Mouse (Mus musculus) left cerebral cortex, postnatal 14 days (tissue): ENCODE data around the gene 4930467E23Rik. TPM values are rescaled to one million over a fixed set of nuclear protein-coding genes. Genes with fewer than 3 reads are reported as not detected.
"Not testable (repeated sequence)": the region's sequence is repeated elsewhere in the genome, so short reads cannot be mapped to it uniquely, and the experiment has no call there.

Experiments used
- DNase-seq, 2 experiments: peaks; one replicate each; pipeline ENCODE4 v3.0.0; 2021 to 2022; ENCODE audit warnings: low spot score in 2 of 2, mixed read lengths in 1 of 2
- intact Hi-C: fragments of 180-260 bp; cut with DNase I; formaldehyde crosslinking; loops from one replicate; pipeline ENCODE4 v1.15.1; 2025
- long read RNA-seq, 2 experiments: library from polyadenylated mRNA; stranded (forward); transcript quantifications; one replicate each; pipeline ENCODE4 v2.0.0; 2021
- total RNA-seq, 2 experiments: library from RNA; stranded (reverse); gene quantifications; 2 replicates each; pipeline ENCODE4 v1.2.3; 2021

4930467E23Rik gene
- total RNA-seq, result under 1 TPM; 0.23 to 0.51 TPM
- long read RNA-seq, experiment 1, result 0 reads
- long read RNA-seq, experiment 2, result 0 reads

- intact Hi-C loops, DNase-seq: not testable (repeated sequence)
Measured at GRCm38 (mm10) chr8:19729276-19729675, at the start of gene 4930467E23Rik. Gene 4930467E23Rik (plus strand): TSS chr8:19729576.

GRCm38 (mm10) chr8:19682311-19682710, 47.1 kb upstream of the 4930467E23Rik start:
- DNase-seq, intact Hi-C loops: not testable (repeated sequence)

- not testable (repeated sequence) for DNase-seq
Measured at GRCm38 (mm10) chr8:19685476-19685875, 43.9 kb upstream of the 4930467E23Rik start.

GRCm38 (mm10) chr8:19688802-19689525, 40.4 kb upstream of the 4930467E23Rik start:
- intact Hi-C loops, DNase-seq: not testable (repeated sequence)

More at GRCm38 (mm10) chr8:19685476-19685875, 43.9 kb upstream of the 4930467E23Rik start:
- intact Hi-C loops, result not testable (repeated sequence)

- intact Hi-C loops, DNase-seq: not testable (repeated sequence)
Measured at GRCm38 (mm10) chr8:19689745-19690144, 39.6 kb upstream of the 4930467E23Rik start.

GRCm38 (mm10) chr8:19691421-19691820, 38.0 kb upstream of the 4930467E23Rik start:
- intact Hi-C loops, DNase-seq: not testable (repeated sequence)

GRCm38 (mm10) chr8:19697497-19698077, 31.8 kb upstream of the 4930467E23Rik start:
- DNase-seq, intact Hi-C loops: not testable (repeated sequence)

- DNase-seq, intact Hi-C loops: not testable (repeated sequence)
Measured at GRCm38 (mm10) chr8:19698123-19698522, 31.3 kb upstream of the 4930467E23Rik start.

- DNase-seq, result peak in 1 of 2 experiments; percentile 58
- intact Hi-C loops, result not testable (repeated sequence)
Measured at GRCm38 (mm10) chr8:19698722-19699121, 30.7 kb upstream of the 4930467E23Rik start.

GRCm38 (mm10) chr8:19701326-19701725, 28.1 kb upstream of the 4930467E23Rik start:
- DNase-seq, intact Hi-C loops: not testable (repeated sequence)

GRCm38 (mm10) chr8:19702276-19702675, 27.1 kb upstream of the 4930467E23Rik start:
- DNase-seq, intact Hi-C loops: not testable (repeated sequence)

GRCm38 (mm10) chr8:19702972-19703709, 26.2 kb upstream of the 4930467E23Rik start:
- intact Hi-C loops, result not testable (repeated sequence)
- DNase-seq, result peak; percentile 97 to 99

- intact Hi-C loops, result not testable (repeated sequence)
Measured at GRCm38 (mm10) chr8:19703906-19704305, 25.5 kb upstream of the 4930467E23Rik start.

GRCm38 (mm10) chr8:19704441-19705215, 24.7 kb upstream of the 4930467E23Rik start:
- intact Hi-C loops, result not testable (repeated sequence)
- peak in 1 of 2 experiments; percentile 52 for DNase-seq

More at GRCm38 (mm10) chr8:19703906-19704305, 25.5 kb upstream of the 4930467E23Rik start:
- DNase-seq, result not testable (repeated sequence)

- peak in 1 of 2 experiments; percentile 39 for DNase-seq
- intact Hi-C loops, result not testable (repeated sequence)
Measured at GRCm38 (mm10) chr8:19705216-19705600, 24.2 kb upstream of the 4930467E23Rik start.

GRCm38 (mm10) chr8:19706101-19706725, 23.2 kb upstream of the 4930467E23Rik start:
- DNase-seq, result peak in 1 of 2 experiments; percentile 31
- intact Hi-C loops, result not testable (repeated sequence)

GRCm38 (mm10) chr8:19706918-19707760, 22.2 kb upstream of the 4930467E23Rik start:
- peak; percentile 94 to 98 for DNase-seq
- intact Hi-C loops, result not testable (repeated sequence)
